ENCODE assay signal across 8 mouse cellular contexts in genomic region chr11:107105227-107105626, GRCm38 (mm10). TPM values are rescaled to one million over a fixed set of nuclear protein-coding genes. Genes with fewer than 3 reads are reported as not detected.
DNase-seq lines count a peak whose midpoint lies in the region; ATAC-seq and TF ChIP-seq lines count a peak whose summit lies in the region.

No protein-coding gene starts in this region.

- H3K27me3 ChIP-seq in forebrain, embryonic 11.5 days (ENCODE audit: control insufficient read depth, insufficient read depth, low read length) = no peaks in the 10 kb centered on the region
- H3K27me3 ChIP-seq in forebrain, embryonic 15.5 days = no peaks in the 10 kb centered on the region
- H3K27me3 ChIP-seq in G1E (ENCODE audit: insufficient read depth, low read length) = no peaks in the 10 kb centered on the region
- no peaks in the 10 kb centered on the region for H3K27me3 ChIP-seq in cerebellum, adult 2 months (ENCODE audit: control insufficient read depth, insufficient read depth, low read length)
- no peaks in the 10 kb centered on the region for H3K27me3 ChIP-seq in splenic B cell, adult 2 months (ENCODE audit: control insufficient read depth, insufficient read depth, low read length, poor library complexity, severe bottlenecking)

- no peaks in the 10 kb centered on the region for H3K36me3 ChIP-seq in forebrain, embryonic 11.5 days (ENCODE audit: control insufficient read depth, insufficient read depth, low read length)
- peaks cover 2% of the 10 kb centered on the region; the same call in 1 of the 2 replicates for H3K36me3 ChIP-seq in forebrain, embryonic 15.5 days
- H3K36me3 ChIP-seq in G1E (replicated peaks) = peaks cover 72% of the 10 kb centered on the region
- no peaks in the 10 kb centered on the region for H3K36me3 ChIP-seq in splenic B cell, adult 2 months (ENCODE audit: control insufficient read depth, insufficient read depth, low read length, poor library complexity, severe bottlenecking)

- 56% methylated on average over 5 of the region's 5 CpGs for WGBS in forebrain, embryonic 11.5 days
- 52% methylated on average over 5 of the region's 5 CpGs for WGBS in forebrain, embryonic 15.5 days
- WGBS in cerebellum, adult 2 months = 50% methylated on average over 5 of the region's 5 CpGs

- ATAC-seq in forebrain, embryonic 11.5 days (replicated peaks; ENCODE audit: low FRiP score) = no peak
- no peak for ATAC-seq in forebrain, embryonic 15.5 days (replicated peaks)
- no peak; the same call in 1 of the 2 replicates for ATAC-seq in G1E (ENCODE audit: extremely low read depth, insufficient number of reproducible peaks, low FRiP score, poor library complexity, severe bottlenecking)
- peak; percentile 66 for ATAC-seq in megakaryocyte-erythroid progenitor cell, adult 5-6 weeks (replicated peaks; ENCODE audit: low FRiP score, low TSS enrichment, poor library complexity, severe bottlenecking)

- no peak overlapping the region for H3K4me3 ChIP-seq in forebrain, embryonic 11.5 days (ENCODE audit: low read depth, low read length)
- H3K4me3 ChIP-seq in forebrain, embryonic 15.5 days = no peak overlapping the region
- no peak overlapping the region for H3K4me3 ChIP-seq in G1E (ENCODE audit: low read depth, low read length)
- no peak overlapping the region for H3K4me3 ChIP-seq in cerebellum, adult 2 months (replicated peaks; ENCODE audit: insufficient read depth, low read depth, low read length)

- no peak for TF ChIP-seq POLR2A in cerebellum, adult 2 months (IDR thresholded peaks at IDR 0.05; ENCODE audit: borderline replicate concordance, insufficient read depth, low read length)

- no peak overlapping the region for H3K27ac ChIP-seq in forebrain, embryonic 11.5 days (ENCODE audit: low read depth, low read length)
- H3K27ac ChIP-seq in forebrain, embryonic 15.5 days (replicated peaks) = no peak overlapping the region
- no peak overlapping the region for H3K27ac ChIP-seq in cerebellum, adult 2 months (ENCODE audit: insufficient read depth, low read length)

- H3K4me1 ChIP-seq in forebrain, embryonic 11.5 days (replicated peaks; ENCODE audit: control insufficient read depth, insufficient read depth, low read length) = no peaks in the 10 kb centered on the region
- H3K4me1 ChIP-seq in forebrain, embryonic 15.5 days = peaks cover 29% of the 10 kb centered on the region
- H3K4me1 ChIP-seq in G1E (ENCODE audit: insufficient read depth, low read depth, low read length) = peaks cover 25% of the 10 kb centered on the region
- H3K4me1 ChIP-seq in cerebellum, adult 2 months (ENCODE audit: control insufficient read depth, insufficient read depth, low read length) = peaks cover 39% of the 10 kb centered on the region

- no peak overlapping the region for H3K4me2 ChIP-seq in forebrain, embryonic 11.5 days (ENCODE audit: low read depth, low read length, severe bottlenecking)
- H3K4me2 ChIP-seq in forebrain, embryonic 15.5 days (replicated peaks) = no peak overlapping the region

- intact Hi-C loops in gastrocnemius, postnatal 14 days (cut with DNase I; ENCODE audit: low total_unique reads) = no loop called here

- DNase-seq in forebrain, embryonic 11.5 days (ENCODE audit: low spot score) = peak; percentile 82
- DNase-seq in G1E (ENCODE audit: low spot score) = no peak
- DNase-seq in cerebellum, adult 2 months = peak; percentile 48 to 64
- peak; percentile 72 for DNase-seq in gastrocnemius, postnatal 14 days
- peak; percentile 41 for DNase-seq in layer of hippocampus, adult 9-10 months (ENCODE audit: low spot score)
- DNase-seq in splenic B cell, adult 2 months (ENCODE audit: low read depth, low spot score) = peak; percentile 91

- TF ChIP-seq CTCF in G1E (IDR thresholded peaks at IDR 0.05; ENCODE audit: low read depth, low read length) = peak; percentile 87
- TF ChIP-seq CTCF in cerebellum, adult 2 months (IDR thresholded peaks at IDR 0.05; ENCODE audit: borderline replicate concordance, insufficient read depth, low read depth, low read length) = peak; percentile 82

- H3K9me3 ChIP-seq in forebrain, embryonic 11.5 days (ENCODE audit: control insufficient read depth, low read length) = no peaks in the 10 kb centered on the region
- H3K9me3 ChIP-seq in forebrain, embryonic 15.5 days = no peaks in the 10 kb centered on the region
- H3K9me3 ChIP-seq in G1E (replicated peaks) = no peaks in the 10 kb centered on the region

- no peak overlapping the region for H3K9ac ChIP-seq in forebrain, embryonic 11.5 days (ENCODE audit: low read length)
- no peak overlapping the region for H3K9ac ChIP-seq in forebrain, embryonic 15.5 days (replicated peaks)

RNA-seq across cellular contexts. Expression of gene Bptf, which starts 26.7 kb away (rescaled TPM):
- 49.6 and 50.6 TPM in 2 replicates for polyA plus RNA-seq in forebrain, embryonic 11.5 days (2014; fragmentation: Nextera tagmentation; extraction: Ambion mirVana)
- polyA plus RNA-seq in forebrain, embryonic 15.5 days (2015; fragmentation: Nextera tagmentation; extraction: Ambion mirVana) = 37.1 and 38.0 TPM in 2 replicates
- total RNA-seq in G1E (2014; fragmentation: Nextera tagmentation) (75.6 and 86.4 TPM in 2 replicates), G1E (2017) (25.5 and 28.5 TPM in 2 replicates)
- 48.1 and 53.7 TPM in 2 replicates for polyA plus RNA-seq in G1E (2012)
- polyA plus RNA-seq in cerebellum, adult 2 months (2012; rRNA removed) = 55.7 and 56.9 TPM in 2 replicates
- 10 to 100 TPM; 20.5 to 22.6 TPM for total RNA-seq in gastrocnemius, postnatal 14 days (2021)
- 80.7 and 83.9 TPM in 2 replicates for total RNA-seq in megakaryocyte-erythroid progenitor cell, adult 5-6 weeks (2014; fragmentation: Nextera tagmentation)
- 46.5 and 49.6 TPM in 2 replicates for total RNA-seq in megakaryocyte-erythroid progenitor cell, adult 5-6 weeks (2017)
